Mouse (Mus musculus): ENCODE measurements around the gene Cd180.

- TF ChIP-seq POLR2A (IDR thresholded peaks at IDR 0.05; ENCODE audit: insufficient read depth, low read depth, low read length), result no peak
- no peak for TF ChIP-seq CTCF (IDR thresholded peaks at IDR 0.05; ENCODE audit: insufficient read depth, low read depth, low read length)
Observed at GRCm38 (mm10) chr13:102664041-102664440, 29.3 kb upstream of the Cd180 start.
